ENCODE assay signal across 8 mouse cellular contexts in genomic region chr8:124617266-124617869, GRCm38 (mm10). TPM values are rescaled to one million over a fixed set of nuclear protein-coding genes. Genes with fewer than 3 reads are reported as not detected.
A peak's percentile ranks its signal among the peaks of the same experiment; 100 is the strongest.
DNase-seq lines count a peak whose midpoint lies in the region; ATAC-seq lines count a peak whose summit lies in the region.

No protein-coding gene starts in this region.

- peak; percentile 67 to 80 for DNase-seq in adrenal gland, adult 18-20 months (ENCODE audit: low spot score in 2 of 2)
- peak; percentile 88 for DNase-seq in embryo, embryonic 10.5 days (ENCODE audit: low spot score)
- DNase-seq in gastrocnemius, postnatal 25 days, result peak; percentile 54
- peak; percentile 91 for DNase-seq in intestine, embryonic 14.5 days (ENCODE audit: low spot score)
- DNase-seq in left cerebral cortex, postnatal 10 days (ENCODE audit: extremely low spot score in 1 of 2, low spot score in 2 of 2), result peak; percentile 79 to 88
- DNase-seq in right cerebral cortex, postnatal 10 days (ENCODE audit: low spot score in 2 of 2), result peak; percentile 90 to 92
- peak; percentile 69 to 79 for DNase-seq in urinary bladder, postnatal 4 days (ENCODE audit: low spot score in 2 of 2)

- no peaks in the 10 kb centered on the region for H3K4me1 ChIP-seq in intestine, embryonic 14.5 days (replicated peaks; ENCODE audit: control insufficient read depth, insufficient read depth, low read length)

- ATAC-seq in intestine, embryonic 14.5 days (replicated peaks; ENCODE audit: low FRiP score, low TSS enrichment, low read depth), result peak; percentile 75
- peak; percentile 87 for ATAC-seq in megakaryocyte progenitor cell, adult 5-6 weeks (replicated peaks; ENCODE audit: poor library complexity)

- peak overlapping the region; percentile 33 for H3K4me3 ChIP-seq in intestine, embryonic 14.5 days (ENCODE audit: low read depth, low read length)

- no peak overlapping the region for H3K27ac ChIP-seq in intestine, embryonic 14.5 days (ENCODE audit: low read depth)

- 0 out of 2 replicates have a peak, but pooled peaks cover 5% of the 10 kb centered on the region for H3K27me3 ChIP-seq in intestine, embryonic 14.5 days (replicated peaks; ENCODE audit: control insufficient read depth, insufficient read depth, low read length)

- intact Hi-C loops in left cerebral cortex, postnatal 10 days (cut with DNase I), result loop anchor here (1.0 to 5.0 kb wide), 2 partner anchors 45 to 60 kb away; partner anchors contain the start of gene 2310022B05Rik

- peak overlapping the region; percentile 36 for H3K9ac ChIP-seq in intestine, embryonic 14.5 days (ENCODE audit: low read length)

- peak overlapping the region; percentile 72 for H3K4me2 ChIP-seq in intestine, embryonic 14.5 days (ENCODE audit: low read length)

- H3K36me3 ChIP-seq in intestine, embryonic 14.5 days (ENCODE audit: control insufficient read depth, insufficient read depth, low read length), result no peaks in the 10 kb centered on the region

- no peaks in the 10 kb centered on the region for H3K9me3 ChIP-seq in intestine, embryonic 14.5 days (ENCODE audit: control insufficient read depth, low read length)

- 13% methylated on average over 17 of the region's 17 CpGs for WGBS in intestine, embryonic 14.5 days

RNA-seq across cellular contexts. Expression of gene Capn9, which starts 41.5 kb away (rescaled TPM):
- under 1 TPM in 1 of 2 experiments, not detected in 1; 0.36 TPM for total RNA-seq in adrenal gland, adult 18-20 months (2021)
- not detected for total RNA-seq in gastrocnemius, postnatal 25 days (2021)
- 0.15 TPM in 1 of 2 replicates, not detected in the other for polyA plus RNA-seq in intestine, embryonic 14.5 days (2014; fragmentation: Nextera tagmentation; extraction: Ambion mirVana)
- not detected for total RNA-seq in left cerebral cortex, postnatal 10 days (2021)
- not detected in 2 replicates for total RNA-seq in megakaryocyte progenitor cell, adult 5-6 weeks (2015)
- total RNA-seq in megakaryocyte progenitor cell, adult 5-6 weeks (2017), result not detected in 2 replicates

RNA-seq across cellular contexts. Expression of gene 2310022B05Rik, which starts 45.8 kb away (rescaled TPM):
- 10 to 100 TPM; 27.4 to 34.7 TPM for total RNA-seq in adrenal gland, adult 18-20 months (2021)
- total RNA-seq in gastrocnemius, postnatal 25 days (2021), result 10 to 100 TPM; 13.7 to 14.0 TPM
- 37.6 and 38.1 TPM in 2 replicates for polyA plus RNA-seq in intestine, embryonic 14.5 days (2014; fragmentation: Nextera tagmentation; extraction: Ambion mirVana)
- 10 to 100 TPM; 55.2 to 64.5 TPM for total RNA-seq in left cerebral cortex, postnatal 10 days (2021)
- 6.3 and 7.0 TPM in 2 replicates for total RNA-seq in megakaryocyte progenitor cell, adult 5-6 weeks (2015)
- 3.0 and 3.1 TPM in 2 replicates for total RNA-seq in megakaryocyte progenitor cell, adult 5-6 weeks (2017)

RNA-seq across cellular contexts. Expression of gene Agt, which starts 47.9 kb away (rescaled TPM):
- 10 to 100 TPM in 1 of 2 experiments, 1 to 10 TPM in 1; 1.8 to 11.9 TPM for total RNA-seq in adrenal gland, adult 18-20 months (2021)
- 10 to 100 TPM; 15.7 to 19.7 TPM for total RNA-seq in gastrocnemius, postnatal 25 days (2021)
- polyA plus RNA-seq in intestine, embryonic 14.5 days (2014; fragmentation: Nextera tagmentation; extraction: Ambion mirVana), result 2.2 and 2.7 TPM in 2 replicates
- 10 to 100 TPM; 10.4 to 20.5 TPM for total RNA-seq in left cerebral cortex, postnatal 10 days (2021)
- not detected in 2 replicates for total RNA-seq in megakaryocyte progenitor cell, adult 5-6 weeks (2015)
- total RNA-seq in megakaryocyte progenitor cell, adult 5-6 weeks (2017), result not detected in 2 replicates
